Mouse (Mus musculus) gastrocnemius, postnatal 25 days (tissue): Measurements from ENCODE around the gene Enpp6. TPM values are rescaled to one million over a fixed set of nuclear protein-coding genes. Genes with fewer than 3 reads are reported as not detected.

Experiments
- DNase-seq: peaks from one replicate; pipeline ENCODE4 v3.0.0; 2022
- total RNA-seq, 2 experiments: library from RNA; stranded (reverse); gene quantifications; 1 replicate in 1 of 2; 2 replicates in 1 of 2; pipeline ENCODE4 v1.2.3; 2021

Gene Enpp6
- total RNA-seq, 2 experiments from 2014 or later: 0.72 to 1.8 TPM

DNA sequence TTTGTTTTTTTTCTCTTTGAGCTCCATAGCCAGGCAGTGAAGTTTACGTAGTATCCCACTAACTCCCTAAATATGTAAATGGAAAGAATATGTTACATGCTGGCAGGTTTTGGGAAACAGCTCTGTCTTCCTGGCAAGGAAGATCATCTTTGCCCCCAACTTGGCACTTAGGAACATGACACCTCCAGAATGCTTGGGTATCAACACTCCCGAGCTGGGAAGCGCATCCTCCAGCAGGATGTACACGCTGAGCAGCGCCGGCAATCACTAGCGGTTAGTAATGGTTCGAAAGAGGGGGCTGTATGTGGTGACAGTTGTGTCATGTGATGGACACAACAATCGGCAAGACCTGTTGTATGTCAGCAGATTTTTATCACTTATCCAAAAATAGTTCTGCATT, 80.4 kb downstream of the Enpp6 start:
- no peak for DNase-seq

DNA sequence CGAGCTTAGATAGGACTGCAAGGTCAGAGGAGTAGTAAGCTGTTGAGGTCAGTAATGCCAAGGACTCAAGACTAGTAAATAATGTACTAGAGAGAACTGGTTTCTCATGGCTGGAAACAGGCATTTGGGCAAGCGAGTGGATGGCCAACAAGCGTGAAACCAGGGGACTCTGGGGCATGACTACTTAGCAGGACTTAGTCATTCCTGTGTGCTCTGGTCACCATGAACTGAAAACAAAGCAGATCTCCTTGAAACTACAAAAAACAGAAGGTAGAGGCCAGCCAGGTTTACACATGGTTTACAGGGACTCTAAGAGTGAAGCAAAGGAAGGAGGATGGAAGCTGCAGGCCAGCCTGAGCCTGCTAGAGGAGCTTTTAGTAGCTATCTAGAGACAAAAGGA, 82.9 kb downstream of the Enpp6 start:
- no peak for DNase-seq

DNA sequence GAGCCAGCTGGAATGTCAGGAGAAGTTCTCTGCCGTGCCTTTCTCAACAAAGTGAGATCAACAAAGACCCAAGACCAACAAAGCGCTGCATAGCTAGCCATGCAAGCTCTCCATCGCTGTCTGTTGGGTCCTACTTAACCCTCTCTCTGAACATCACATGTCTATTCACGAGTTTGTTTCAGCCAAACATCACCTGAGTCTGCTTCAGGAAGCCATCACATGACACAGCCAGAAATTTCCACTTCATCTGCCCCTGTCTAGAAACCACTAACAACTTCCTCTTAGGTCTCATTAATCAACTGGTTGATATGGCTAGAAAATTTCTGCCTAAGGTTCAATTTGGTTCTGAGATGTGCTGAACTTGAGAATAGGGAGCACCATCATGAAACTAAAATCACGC, 85.3 kb downstream of the Enpp6 start:
- DNase-seq: no peak

DNA sequence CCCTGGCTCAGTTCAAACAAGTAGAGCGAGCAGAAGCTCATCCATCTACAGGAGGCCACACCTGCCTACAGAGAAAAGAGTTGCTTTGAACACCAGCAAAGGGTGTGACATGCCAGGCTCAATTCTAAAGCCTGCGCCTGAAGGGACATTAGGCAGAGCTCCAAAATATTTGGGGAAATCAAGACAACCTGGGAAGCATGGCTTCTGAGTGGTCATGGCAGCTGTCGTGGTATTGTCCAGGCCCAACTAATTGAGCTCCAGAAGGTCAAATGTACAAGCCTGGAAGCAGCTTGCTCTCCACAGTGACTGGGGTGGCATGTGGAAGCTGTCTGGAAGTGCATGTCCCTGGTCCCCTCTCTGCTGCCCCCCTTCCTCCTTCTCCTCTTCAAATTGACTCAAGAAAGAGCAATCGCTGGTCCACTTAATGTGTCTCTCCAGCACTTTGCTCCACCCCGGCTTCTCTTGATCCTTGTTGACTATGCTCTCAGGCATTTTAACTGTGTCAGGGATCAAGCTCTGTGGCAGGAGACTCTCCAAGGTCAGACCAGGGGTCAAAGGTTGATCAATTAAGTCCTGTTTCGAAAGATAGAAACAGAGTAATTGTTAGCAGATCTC, 89.4 kb downstream of the Enpp6 start:
- no peak for DNase-seq

DNA sequence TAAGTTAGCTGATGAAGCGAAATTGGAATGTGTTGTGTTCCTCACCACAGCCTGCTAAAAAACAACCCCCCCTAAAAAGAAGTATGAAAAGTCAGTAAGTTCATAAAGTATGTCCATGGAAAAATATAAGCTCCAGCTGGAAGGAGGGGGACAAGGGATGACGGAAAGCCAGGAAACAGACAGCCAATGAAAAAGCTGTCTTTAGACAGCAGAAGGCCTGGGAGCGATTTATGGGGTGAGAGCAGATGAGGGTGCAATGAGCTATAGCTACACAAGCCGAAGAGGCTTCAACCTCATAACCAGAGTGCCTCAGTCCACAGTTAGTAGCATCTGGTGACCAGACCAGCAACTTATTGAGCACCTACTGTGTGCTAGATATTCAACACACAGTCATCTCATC, 93.3 kb downstream of the Enpp6 start:
- no peak for DNase-seq

DNA sequence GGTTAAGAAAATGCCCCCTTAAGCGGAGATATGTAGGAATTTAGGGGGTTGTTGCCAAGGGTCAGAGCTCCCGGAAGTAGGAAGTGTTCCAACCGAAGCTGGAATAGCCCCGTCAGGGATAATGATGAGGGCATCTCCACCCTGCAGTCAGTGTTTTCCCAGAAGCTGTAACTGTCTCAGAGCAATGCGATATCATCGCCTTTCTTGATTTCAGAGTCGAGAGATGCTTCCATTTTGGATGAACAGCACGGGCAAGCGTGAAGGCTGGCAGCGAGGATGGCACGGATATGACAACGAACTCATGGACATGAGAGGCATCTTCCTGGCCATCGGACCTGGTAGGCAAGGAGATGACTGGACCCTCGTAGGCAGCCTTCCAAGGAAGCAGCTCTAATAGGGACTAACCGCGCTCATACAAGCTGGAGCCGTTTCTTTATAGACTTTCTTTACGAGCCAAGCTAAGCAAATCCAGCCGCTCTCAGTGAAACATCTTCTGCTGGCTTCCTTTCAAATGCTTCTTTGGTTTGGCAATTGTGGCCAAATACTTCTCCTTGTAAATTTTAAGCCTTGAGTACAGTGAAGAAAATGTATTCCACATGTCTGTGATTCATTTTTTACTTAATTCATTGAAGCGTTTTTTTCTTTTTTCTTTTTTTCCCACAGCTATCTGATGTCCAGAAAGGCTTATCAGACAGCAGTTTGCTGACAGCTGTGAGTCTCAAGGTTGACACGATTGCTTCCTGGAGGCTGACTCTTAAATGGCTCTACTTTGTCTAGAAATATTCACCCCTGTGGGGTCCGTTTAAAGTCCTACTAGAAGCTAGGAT, 95.7 kb downstream of the Enpp6 start:
- no peak for DNase-seq

DNA sequence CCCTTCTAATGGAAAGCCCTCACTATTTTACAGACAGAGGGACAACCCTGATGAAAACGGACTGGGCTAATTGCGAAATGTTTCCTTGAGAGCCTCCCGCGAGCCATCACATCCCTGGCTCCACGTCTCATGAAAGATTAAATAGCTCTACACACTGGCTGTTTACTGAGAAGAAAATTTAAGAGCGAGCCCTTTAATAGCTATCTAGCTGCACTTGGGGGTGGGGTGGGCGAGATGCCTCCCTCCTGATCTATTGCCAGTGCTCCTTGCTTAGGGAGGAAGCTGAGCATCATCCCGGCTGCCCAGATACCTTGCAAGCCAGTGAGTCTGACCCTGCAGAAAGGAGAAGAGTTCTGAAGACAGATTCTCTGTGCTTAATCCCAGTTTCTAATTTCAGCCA, 103.3 kb downstream of the Enpp6 start:
- no peak for DNase-seq

DNA sequence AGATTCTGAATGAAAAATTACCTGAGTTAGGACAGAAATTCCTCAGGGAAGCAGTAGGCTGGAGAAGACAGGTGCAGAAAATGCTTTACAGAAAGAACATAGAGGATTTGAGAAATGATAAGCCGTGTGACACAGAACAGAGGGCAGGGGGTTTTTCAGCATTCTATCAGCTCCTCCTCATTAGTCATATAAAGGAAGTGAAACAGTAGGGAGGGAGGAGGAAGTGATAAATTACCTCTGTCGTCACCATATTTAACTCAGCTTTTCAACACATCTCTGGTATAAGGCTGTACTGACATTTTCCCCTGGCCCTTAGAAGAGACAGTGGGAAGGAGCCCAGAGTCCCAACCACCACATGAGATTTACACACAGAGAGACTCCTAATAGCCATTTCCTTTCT, 118.9 kb downstream of the Enpp6 start:
- no peak for DNase-seq

DNA sequence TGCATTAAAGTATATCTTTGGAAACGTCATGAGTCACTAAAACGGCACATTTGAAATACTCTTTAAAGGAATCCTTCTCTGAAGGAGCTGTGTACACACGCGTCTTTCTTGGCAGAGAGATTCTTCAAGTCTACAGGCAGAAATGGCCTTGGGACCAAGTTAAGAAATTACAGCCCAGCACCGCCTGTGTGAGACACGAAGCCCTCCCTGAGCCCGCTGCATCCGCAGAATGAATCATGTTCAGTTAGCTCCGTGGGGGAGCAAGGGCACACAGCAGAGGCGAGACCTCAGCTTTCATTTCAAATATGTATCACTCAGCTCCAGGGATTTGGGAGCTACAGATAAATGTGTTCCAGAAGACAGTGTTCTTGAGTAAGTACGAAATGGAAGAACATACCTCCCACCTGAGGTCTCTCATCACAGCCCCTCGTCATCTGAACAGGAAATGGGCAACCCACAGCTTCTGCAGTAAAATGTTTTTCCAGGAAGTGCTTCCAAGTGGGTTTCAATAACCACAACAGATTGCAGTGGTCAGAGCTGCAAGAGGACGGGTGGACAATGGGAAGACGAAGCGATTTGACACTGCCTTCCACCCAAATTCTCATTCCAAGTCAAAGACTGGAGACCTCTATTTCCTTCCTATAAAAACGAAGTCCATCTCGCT, 127.6 kb downstream of the Enpp6 start:
- no peak for DNase-seq

DNA sequence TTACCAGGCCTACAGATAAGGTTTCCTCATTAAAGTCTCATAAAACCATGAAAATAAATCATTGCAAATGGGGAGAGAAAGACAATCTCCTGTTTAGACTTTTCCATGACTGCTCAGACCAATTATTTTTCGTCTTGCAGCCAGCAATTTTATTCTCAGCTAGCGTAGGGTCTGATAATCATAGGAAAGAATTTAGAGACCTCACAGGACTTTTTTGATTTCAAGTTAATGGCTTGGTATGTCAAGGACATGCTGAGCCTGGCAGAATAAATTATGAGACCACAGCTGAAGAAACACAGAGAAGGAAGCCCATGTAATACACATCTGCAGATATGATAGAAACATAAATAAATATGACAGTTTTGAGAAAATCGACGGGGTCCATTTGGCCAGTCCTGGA, 130.6 kb downstream of the Enpp6 start:
- DNase-seq: no peak

DNA sequence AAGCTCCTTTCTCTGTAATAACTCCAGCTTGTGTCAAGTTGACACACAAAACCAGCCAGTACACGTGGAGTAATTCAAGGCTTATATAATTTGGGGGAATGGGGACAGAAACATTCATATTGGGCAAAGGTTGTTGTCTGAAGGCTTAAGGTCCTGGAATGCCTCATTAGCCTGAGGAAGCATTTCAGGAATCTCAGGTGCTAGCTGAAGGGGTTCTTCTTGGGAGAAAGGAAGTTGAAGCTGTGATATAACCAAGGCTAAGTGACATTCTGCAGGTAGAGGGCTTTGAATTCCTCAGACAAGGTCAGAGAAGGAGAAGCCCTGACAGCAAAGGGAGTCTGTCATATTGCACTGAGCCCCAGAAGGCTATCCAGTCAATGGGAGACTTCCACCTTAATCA, 133.2 kb downstream of the Enpp6 start:
- DNase-seq: no peak

DNA sequence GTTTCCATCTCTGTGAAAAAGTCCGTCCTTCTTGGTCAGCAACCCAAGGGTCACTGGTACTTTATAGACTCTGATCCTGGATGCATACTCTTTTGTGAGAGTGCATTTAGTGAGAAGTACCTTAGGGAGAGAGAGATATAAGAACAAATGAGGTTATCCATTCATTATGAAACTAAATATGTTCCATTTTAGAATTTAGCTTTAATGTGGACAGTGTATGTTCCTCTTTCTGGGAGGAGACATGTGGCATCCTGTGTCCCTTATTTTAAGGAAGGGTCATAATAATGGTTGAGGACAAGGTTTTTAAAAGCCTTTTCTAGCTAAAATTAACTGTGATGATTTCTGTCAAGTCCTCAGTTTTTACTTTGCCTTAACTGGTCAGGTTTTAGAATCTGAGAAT, 142.2 kb downstream of the Enpp6 start:
- no peak for DNase-seq

DNA sequence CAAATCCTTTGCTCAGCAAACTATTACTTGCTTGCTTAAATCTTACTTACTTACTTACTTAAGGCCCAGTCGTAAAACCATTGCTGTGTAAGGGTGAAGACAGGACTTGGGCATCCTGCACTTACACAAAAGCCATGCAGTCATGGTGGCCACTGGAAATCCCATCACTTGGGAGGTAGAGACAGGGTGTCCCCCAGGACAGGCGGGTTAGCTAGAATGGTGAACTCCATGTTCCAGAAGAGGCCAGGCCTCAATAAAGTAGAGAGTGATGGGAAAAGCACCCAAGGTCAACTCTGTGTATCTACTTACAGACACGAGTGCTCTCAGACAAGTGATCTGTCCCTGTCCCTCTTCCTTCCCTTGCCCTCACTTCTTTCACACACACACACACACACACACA, 146.7 kb downstream of the Enpp6 start:
- no peak for DNase-seq

DNA sequence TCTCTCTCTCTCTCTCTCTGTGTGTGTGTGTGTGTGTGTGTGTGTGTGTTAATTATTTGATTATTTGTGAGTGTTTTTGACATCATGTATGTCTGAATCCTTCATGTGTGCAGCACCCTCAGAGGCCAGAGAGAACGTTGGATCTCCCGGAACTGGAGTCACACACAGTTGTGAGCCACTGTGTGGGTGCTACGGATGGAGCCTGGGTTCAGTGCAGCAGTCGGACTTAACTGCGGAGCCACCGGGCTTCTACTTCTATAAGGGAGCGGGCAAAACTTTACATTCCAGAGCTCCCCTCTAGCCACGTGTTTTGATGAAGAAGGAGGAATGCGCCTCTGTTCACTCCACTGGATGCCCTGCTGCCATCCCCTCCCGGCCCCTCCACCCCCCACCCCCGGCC, 148.0 kb downstream of the Enpp6 start:
- DNase-seq: no peak

DNA sequence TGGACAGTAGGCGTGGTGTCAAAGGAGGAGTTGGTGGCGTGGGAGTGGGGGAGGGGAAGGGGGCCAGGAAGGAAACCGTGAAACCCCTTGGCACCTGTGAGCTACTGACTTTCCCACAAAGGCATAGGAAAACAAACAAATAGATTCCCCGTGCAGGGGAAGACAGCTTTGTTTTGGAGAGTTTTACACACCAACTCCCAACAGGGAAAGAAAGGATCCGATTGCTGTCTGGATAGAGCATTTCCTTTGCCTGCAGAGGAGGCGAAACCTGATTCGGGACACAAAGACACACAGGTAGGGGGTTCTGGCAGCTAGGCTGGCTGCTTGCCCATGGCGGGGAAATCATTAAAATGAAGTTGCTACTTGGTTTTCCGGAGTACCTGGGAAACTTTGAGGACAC, 148.9 kb downstream of the Enpp6 start:
- no peak for DNase-seq

DNA sequence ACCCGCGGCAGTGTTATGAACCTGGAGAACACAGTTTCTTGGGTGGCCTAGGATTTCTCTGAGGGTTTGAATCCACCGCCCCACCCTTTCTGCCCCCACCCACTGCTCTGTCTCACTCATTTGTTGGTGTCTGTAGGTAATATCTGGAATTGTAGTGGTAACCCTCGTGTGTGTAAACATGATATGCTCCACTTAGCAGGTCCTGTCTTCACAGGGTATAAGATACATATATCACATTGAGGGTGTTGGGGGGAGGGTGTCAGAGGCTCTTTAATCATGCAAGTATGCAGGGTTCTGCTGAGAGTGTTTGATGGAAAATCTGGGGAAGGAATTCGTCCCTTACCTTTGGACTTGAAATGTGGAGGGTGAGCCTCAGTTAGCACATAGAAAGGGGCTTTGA, 149.4 kb downstream of the Enpp6 start:
- DNase-seq: no peak

DNA sequence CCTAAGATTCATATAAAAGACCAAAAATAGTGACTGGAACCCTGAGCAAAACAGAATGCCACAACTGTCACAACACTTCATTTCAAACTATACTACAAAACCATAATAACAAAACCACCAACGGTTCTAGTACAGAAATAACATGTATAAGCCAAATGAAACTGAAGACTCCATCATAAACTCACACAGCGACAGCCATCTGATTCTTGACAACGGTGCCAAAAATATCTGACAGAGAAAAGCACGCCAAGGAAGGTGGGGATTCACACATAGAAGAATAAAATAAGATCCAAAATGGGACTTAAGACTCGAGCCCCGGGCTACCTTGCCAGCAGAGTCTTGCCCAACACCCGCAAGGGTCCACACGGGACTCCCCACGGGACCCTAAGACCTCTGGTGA, 158.6 kb downstream of the Enpp6 start:
- no peak for DNase-seq

Other genes with a start within 250 kb of the Enpp6 start
- 10 to 100 TPM; 27.4 to 29.6 TPM for gene Irf2, start 247.2 kb upstream of the Enpp6 start, total RNA-seq